Mouse (Mus musculus): ENCODE data around the gene Gm17720. TPM values are rescaled to one million over a fixed set of nuclear protein-coding genes. Genes with fewer than 3 reads are reported as not detected.
A peak's percentile ranks its signal among the peaks of the same experiment; 100 is the strongest.

The Gm17720 gene
- polyA plus RNA-seq, 1 experiment, result not detected

GRCm38 (mm10) chr8:110039216-110039615, 63.3 kb downstream of the Gm17720 start:
- TF ChIP-seq POLR2A (IDR thresholded peaks at IDR 0.05; ENCODE audit: borderline replicate concordance, extremely low read depth, insufficient read depth, insufficient read length, poor library complexity, severe bottlenecking) (no peak), CTCF (IDR thresholded peaks at IDR 0.05; ENCODE audit: borderline replicate concordance, extremely low read depth, insufficient read depth, insufficient read length) (no peak)
- no peak for DNase-seq (ENCODE audit: low read depth)

- TF ChIP-seq POLR2A (IDR thresholded peaks at IDR 0.05; ENCODE audit: borderline replicate concordance, extremely low read depth, insufficient read depth, insufficient read length, poor library complexity, severe bottlenecking), result no peak
- TF ChIP-seq CTCF (IDR thresholded peaks at IDR 0.05; ENCODE audit: borderline replicate concordance, extremely low read depth, insufficient read depth, insufficient read length), result no peak
- DNase-seq (ENCODE audit: low read depth), result peak; percentile 43
Measured at GRCm38 (mm10) chr8:110036156-110036555, 66.4 kb downstream of the Gm17720 start.

- no peak for TF ChIP-seq POLR2A (IDR thresholded peaks at IDR 0.05; ENCODE audit: borderline replicate concordance, extremely low read depth, insufficient read depth, insufficient read length, poor library complexity, severe bottlenecking)
- TF ChIP-seq CTCF (IDR thresholded peaks at IDR 0.05; ENCODE audit: borderline replicate concordance, extremely low read depth, insufficient read depth, insufficient read length), result no peak
- DNase-seq (ENCODE audit: low read depth), result peak; percentile 29
Measured at GRCm38 (mm10) chr8:110034331-110034730, 68.2 kb downstream of the Gm17720 start.

GRCm38 (mm10) chr8:110033771-110034170, 68.8 kb downstream of the Gm17720 start:
- DNase-seq (ENCODE audit: low read depth), result peak; percentile 44

Other genes starting within 250 kb of the Gm17720 start
- gene Phlpp2, start 234.2 kb downstream of the Gm17720 start, polyA plus RNA-seq (2012; rRNA removed), result 14.6 TPM in 2 replicates
- 0.77 and 0.79 TPM in 2 replicates for gene Marveld3, start 140.6 kb downstream of the Gm17720 start, polyA plus RNA-seq (2012; rRNA removed)
- 0.05 and 0.08 TPM in 2 replicates for gene Tat, start 112.3 kb downstream of the Gm17720 start, polyA plus RNA-seq (2012; rRNA removed)
- not detected in 2 replicates for gene Chst4, start 63.0 kb downstream of the Gm17720 start, polyA plus RNA-seq (2012; rRNA removed)
- gene Zfp612, start 23.0 kb downstream of the Gm17720 start, polyA plus RNA-seq (2012; rRNA removed), result 11.9 and 15.0 TPM in 2 replicates
- not detected in 2 replicates for gene Gm21964, start 1.5 kb downstream of the Gm17720 start, polyA plus RNA-seq (2012; rRNA removed)
- gene Calb2, start 65.5 kb upstream of the Gm17720 start, polyA plus RNA-seq (2012; rRNA removed), result 40.6 and 45.5 TPM in 2 replicates
- gene Cmtr2, start 112.9 kb upstream of the Gm17720 start, polyA plus RNA-seq (2012; rRNA removed), result 13.2 and 13.3 TPM in 2 replicates
- gene Hydin, start 164.2 kb upstream of the Gm17720 start, polyA plus RNA-seq (2012; rRNA removed), result 0.30 and 0.41 TPM in 2 replicates